Mouse (Mus musculus): Measurements from ENCODE around the gene Xylb. TPM values are rescaled to one million over a fixed set of nuclear protein-coding genes. Genes with fewer than 3 reads are reported as not detected.
A peak's percentile ranks its signal among the peaks of the same experiment; 100 is the strongest.

The Xylb gene
- polyA plus RNA-seq, 1 experiment from 2014 or later = 2.7 TPM

DNA sequence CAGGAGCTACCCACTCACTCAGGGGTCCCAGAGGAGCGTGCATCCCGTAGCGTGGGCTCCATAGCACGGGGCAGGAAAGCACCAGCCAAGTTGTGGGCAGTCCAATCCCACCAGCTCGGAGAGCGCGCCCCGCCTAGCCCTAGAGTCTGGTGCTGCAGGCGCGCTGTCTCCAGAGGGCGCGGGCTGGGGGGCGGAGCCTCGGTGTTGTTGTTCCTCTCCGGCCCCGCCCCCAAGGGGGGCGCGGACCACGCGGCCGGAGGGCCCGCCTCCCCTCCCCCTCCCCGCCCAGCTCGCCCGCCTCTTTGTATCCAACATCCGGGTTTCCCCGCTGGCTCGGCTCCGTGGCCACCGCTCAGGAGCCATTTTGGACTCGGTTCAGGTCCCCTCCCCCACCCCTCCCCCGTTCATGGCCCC lies 44.6 kb downstream of the Xylb start, which contains the start of gene Acvr2b:
Acvr2b (plus strand) TSS at position 318 of the 414 bp plus-strand sequence.
- H3K9me3 ChIP-seq (replicated peaks; ENCODE audit: control insufficient read depth, low read length, poor library complexity, severe bottlenecking) = no peaks in the 10 kb centered on the region
- ATAC-seq = peak; percentile 94
- no peaks in the 10 kb centered on the region for H3K27me3 ChIP-seq (ENCODE audit: control insufficient read depth, insufficient read depth, low read depth, low read length)
- H3K9ac ChIP-seq (ENCODE audit: low read depth, low read length) = peak within 1 kb of the TSS; percentile 99
- H3K4me2 ChIP-seq (ENCODE audit: low read length) = peak within 1 kb of the TSS; percentile 94
- peak within 1 kb of the TSS; percentile 96 for H3K27ac ChIP-seq (ENCODE audit: low read length)
- 0 out of 2 replicates have a peak, but pooled peaks cover 3% of the 10 kb centered on the region for H3K36me3 ChIP-seq (ENCODE audit: control insufficient read depth, insufficient read depth, low read length)
- WGBS = 0% methylated on average over 20 of the region's 32 CpGs
- peak within 1 kb of the TSS; percentile 91 for H3K4me3 ChIP-seq (ENCODE audit: low read depth, low read length)
- peaks cover 36% of the 10 kb centered on the region for H3K4me1 ChIP-seq (ENCODE audit: control insufficient read depth, insufficient read depth, low read length)

DNA sequence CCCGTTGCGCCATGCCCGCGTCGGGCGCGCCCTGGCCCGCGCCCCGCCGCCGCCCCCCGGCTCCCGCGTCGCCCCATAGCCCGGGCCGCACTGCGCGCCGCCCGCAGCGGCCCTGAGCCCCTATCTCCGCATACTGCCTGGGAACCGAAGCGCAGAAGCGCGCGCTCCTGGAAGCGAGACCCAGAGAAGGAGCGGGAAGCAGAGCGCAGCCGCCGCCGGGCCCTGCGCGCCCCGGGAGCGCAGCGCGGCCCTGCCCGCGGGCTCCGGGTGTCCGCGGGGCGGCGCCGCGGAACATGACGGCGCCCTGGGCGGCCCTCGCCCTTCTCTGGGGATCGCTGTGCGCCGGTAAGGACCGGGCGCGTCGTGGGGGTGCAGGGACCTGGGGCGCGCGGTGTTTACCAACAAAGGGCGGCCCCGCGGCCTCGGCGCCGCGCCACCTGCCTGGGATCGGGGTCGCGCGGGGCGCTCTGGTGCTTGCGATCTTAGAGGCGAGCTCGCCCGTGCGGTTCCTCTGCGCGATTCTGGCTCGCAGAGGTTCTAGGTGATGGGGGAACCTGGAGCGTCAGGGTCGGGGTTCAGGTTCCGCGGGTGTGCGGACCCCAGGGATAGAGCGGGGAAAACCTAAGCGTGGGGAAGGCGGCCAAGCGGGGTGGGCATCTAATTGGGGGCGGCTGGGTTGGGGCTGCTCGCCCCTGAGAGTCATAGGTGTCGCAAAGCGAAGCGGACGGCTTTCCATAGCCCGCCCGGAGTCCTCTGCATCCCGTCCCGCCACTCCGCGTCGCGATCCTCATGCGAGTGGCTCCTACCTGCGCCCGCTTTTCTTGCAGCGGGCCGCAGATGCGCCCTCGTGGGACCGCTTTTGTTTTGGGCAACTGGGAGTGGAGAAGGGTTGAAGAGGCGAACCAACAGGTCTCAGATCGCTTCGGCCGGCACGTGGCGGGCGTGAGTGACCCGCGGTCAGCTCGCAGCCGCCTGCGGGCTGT lies 45.4 kb downstream of the Xylb start:
- Histone ChIP-seq H3K4me2 (ENCODE audit: low read length) (peak overlapping the region; percentile 94), H3K27ac (ENCODE audit: low read length) (peak overlapping the region; percentile 96), H3K4me1 (ENCODE audit: control insufficient read depth, insufficient read depth, low read length) (peaks cover 36% of the 10 kb centered on the region), H3K9ac (ENCODE audit: low read depth, low read length) (peak overlapping the region; percentile 99), H3K27me3 (ENCODE audit: control insufficient read depth, insufficient read depth, low read depth, low read length) (no peaks in the 10 kb centered on the region), H3K9me3 (replicated peaks; ENCODE audit: control insufficient read depth, low read length, poor library complexity, severe bottlenecking) (no peaks in the 10 kb centered on the region), H3K36me3 (ENCODE audit: control insufficient read depth, insufficient read depth, low read length) (0 out of 2 replicates have a peak, but pooled peaks cover 3% of the 10 kb centered on the region), H3K4me3 (ENCODE audit: low read depth, low read length) (peak overlapping the region; percentile 91)
- ATAC-seq = peak; percentile 66
- under 1% methylated on average over 108 of the region's 127 CpGs for WGBS

DNA sequence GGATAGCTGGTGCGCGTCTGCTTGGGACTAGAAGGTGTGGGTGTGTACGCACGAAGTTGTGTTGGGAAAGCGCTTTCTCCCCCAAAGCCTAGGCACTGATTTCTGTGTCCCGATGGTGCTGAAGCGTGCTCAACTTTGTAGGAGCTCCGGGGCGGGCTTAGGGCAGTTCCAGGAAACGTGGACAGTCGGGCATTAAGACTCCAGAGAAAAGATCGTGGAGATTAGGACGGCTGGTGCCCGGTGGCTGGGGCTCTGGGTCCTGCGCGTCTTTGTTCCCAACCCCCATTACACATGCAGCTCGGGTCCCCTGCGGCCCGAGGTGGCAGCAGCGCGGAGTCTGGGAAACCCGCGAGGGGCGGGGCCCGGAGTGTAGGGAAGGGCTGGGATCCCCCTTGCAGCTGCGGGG lies 46.1 kb downstream of the Xylb start:
- peak; percentile 15; the same call in 1 of the 2 replicates for ATAC-seq
- H3K9me3 ChIP-seq (replicated peaks; ENCODE audit: control insufficient read depth, low read length, poor library complexity, severe bottlenecking) = no peaks in the 10 kb centered on the region
- H3K4me3 ChIP-seq (ENCODE audit: low read depth, low read length) = peak overlapping the region; percentile 91
- under 1% methylated on average over 26 of the region's 26 CpGs for WGBS
- H3K4me1 ChIP-seq (ENCODE audit: control insufficient read depth, insufficient read depth, low read length) = peaks cover 36% of the 10 kb centered on the region
- peak overlapping the region; percentile 99 for H3K9ac ChIP-seq (ENCODE audit: low read depth, low read length)
- H3K4me2 ChIP-seq (ENCODE audit: low read length) = peak overlapping the region; percentile 94
- H3K27ac ChIP-seq (ENCODE audit: low read length) = peak overlapping the region; percentile 96
- H3K27me3 ChIP-seq (ENCODE audit: control insufficient read depth, insufficient read depth, low read depth, low read length) = no peaks in the 10 kb centered on the region
- H3K36me3 ChIP-seq (ENCODE audit: control insufficient read depth, insufficient read depth, low read length) = 0 out of 2 replicates have a peak, but pooled peaks cover 3% of the 10 kb centered on the region

DNA sequence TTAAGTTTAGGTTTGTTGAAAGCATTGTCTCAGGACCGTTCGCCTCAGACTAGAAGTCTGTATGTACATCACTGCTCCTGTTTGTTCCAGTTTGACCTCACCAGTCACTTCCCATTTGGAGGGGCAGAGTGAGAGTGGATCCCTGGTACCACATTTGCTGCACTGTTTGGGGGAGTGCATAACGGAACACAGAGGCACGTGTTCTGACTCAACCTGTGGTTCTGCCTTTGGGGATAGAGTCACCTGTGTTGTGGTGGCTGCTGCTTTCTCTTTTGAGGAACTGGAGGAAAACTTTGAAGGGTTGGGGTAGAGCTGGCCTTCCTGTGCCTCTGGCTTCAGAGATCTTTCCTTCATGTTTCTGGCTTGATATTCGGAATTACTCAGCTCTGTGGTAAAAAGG lies 46.9 kb downstream of the Xylb start:
- 54% methylated on average over 5 of the region's 5 CpGs for WGBS
- ATAC-seq = no peak
- H3K27me3 ChIP-seq (ENCODE audit: control insufficient read depth, insufficient read depth, low read depth, low read length) = no peaks in the 10 kb centered on the region
- peak overlapping the region; percentile 99; the same call in 1 of the 2 replicates for H3K9ac ChIP-seq (ENCODE audit: low read depth, low read length)
- H3K4me1 ChIP-seq (ENCODE audit: control insufficient read depth, insufficient read depth, low read length) = peaks cover 39% of the 10 kb centered on the region
- H3K4me3 ChIP-seq (ENCODE audit: low read depth, low read length) = peak overlapping the region; percentile 91
- H3K27ac ChIP-seq (ENCODE audit: low read length) = no peak overlapping the region
- H3K9me3 ChIP-seq (replicated peaks; ENCODE audit: control insufficient read depth, low read length, poor library complexity, severe bottlenecking) = no peaks in the 10 kb centered on the region
- peak overlapping the region; percentile 94 for H3K4me2 ChIP-seq (ENCODE audit: low read length)
- 0 out of 2 replicates have a peak, but pooled peaks cover 3% of the 10 kb centered on the region for H3K36me3 ChIP-seq (ENCODE audit: control insufficient read depth, insufficient read depth, low read length)

DNA sequence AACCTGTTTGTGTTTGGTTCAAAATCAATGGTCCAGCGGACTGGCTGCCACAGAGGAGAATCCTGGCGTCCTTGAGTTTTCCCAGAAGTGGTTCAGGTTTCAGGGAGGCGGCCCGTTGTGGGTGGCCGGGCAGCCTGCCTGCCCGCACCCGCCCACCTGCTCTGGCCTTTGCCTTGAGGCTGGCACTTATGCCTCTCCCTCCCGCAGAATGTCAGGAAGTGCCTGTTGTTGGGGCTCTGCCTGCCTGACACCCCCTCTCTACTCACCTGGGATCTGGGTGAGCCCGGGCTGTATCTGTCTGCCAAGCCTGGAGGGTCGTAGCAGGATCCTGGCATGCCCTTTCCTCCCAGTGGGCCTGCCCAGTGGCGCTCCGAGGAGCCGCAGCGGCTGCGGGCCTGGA lies 50.7 kb downstream of the Xylb start:
- Histone ChIP-seq H3K9me3 (replicated peaks; ENCODE audit: control insufficient read depth, low read length, poor library complexity, severe bottlenecking) (no peaks in the 10 kb centered on the region), H3K27me3 (ENCODE audit: control insufficient read depth, insufficient read depth, low read depth, low read length) (no peaks in the 10 kb centered on the region), H3K4me3 (ENCODE audit: low read depth, low read length) (no peak overlapping the region), H3K36me3 (ENCODE audit: control insufficient read depth, insufficient read depth, low read length) (0 out of 2 replicates have a peak, but pooled peaks cover 3% of the 10 kb centered on the region), H3K4me1 (ENCODE audit: control insufficient read depth, insufficient read depth, low read length) (peaks cover 35% of the 10 kb centered on the region), H3K4me2 (ENCODE audit: low read length) (no peak overlapping the region), H3K9ac (ENCODE audit: low read depth, low read length) (no peak overlapping the region), H3K27ac (ENCODE audit: low read length) (no peak overlapping the region)
- 83% methylated on average over 15 of the region's 15 CpGs for WGBS
- no peak for ATAC-seq

DNA sequence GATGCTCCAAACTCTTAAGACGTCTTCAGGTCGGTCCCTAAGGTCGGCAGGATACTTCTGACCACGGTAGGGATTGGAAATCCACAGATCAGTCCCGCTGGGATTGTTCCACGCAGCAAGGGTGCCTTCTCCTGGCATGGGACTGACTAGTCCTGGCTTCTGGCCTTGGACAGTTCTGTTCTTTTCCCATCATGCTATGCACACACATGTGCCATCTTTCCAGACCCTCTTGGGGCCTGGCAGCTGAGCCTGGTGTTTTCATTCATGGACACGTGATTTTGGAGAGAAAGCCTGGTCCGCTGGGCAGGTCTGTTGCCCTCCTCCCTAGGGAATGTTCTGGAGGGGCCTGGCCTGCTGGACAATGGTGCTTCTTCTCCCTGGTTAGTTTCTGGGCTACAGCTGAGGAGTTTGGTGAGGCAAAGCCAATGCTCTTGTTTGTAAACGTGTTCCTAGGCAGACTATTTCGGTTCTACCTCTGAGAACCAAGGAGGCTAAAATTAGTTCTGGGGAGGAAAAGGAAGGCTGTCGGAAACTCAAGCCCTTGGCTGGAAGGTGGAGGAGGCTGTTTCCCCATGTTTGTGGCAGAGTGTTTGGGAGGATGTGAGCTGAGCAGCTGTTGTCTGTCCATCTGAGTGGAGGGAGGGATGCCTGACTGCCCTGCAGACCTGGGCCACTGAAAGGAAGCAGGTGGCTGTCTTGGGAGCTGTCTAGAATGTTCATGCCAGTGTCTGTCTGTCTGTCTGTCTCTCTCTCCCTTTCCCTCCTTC lies 51.9 kb downstream of the Xylb start:
- Histone ChIP-seq H3K9ac (ENCODE audit: low read depth, low read length) (no peak overlapping the region), H3K27ac (ENCODE audit: low read length) (no peak overlapping the region), H3K4me1 (ENCODE audit: control insufficient read depth, insufficient read depth, low read length) (peaks cover 30% of the 10 kb centered on the region), H3K36me3 (ENCODE audit: control insufficient read depth, insufficient read depth, low read length) (0 out of 2 replicates have a peak, but pooled peaks cover 3% of the 10 kb centered on the region), H3K27me3 (ENCODE audit: control insufficient read depth, insufficient read depth, low read depth, low read length) (no peaks in the 10 kb centered on the region), H3K4me2 (ENCODE audit: low read length) (no peak overlapping the region), H3K9me3 (replicated peaks; ENCODE audit: control insufficient read depth, low read length, poor library complexity, severe bottlenecking) (no peaks in the 10 kb centered on the region), H3K4me3 (ENCODE audit: low read depth, low read length) (no peak overlapping the region)
- no peak for ATAC-seq
- WGBS = 82% methylated on average over 11 of the region's 11 CpGs

DNA sequence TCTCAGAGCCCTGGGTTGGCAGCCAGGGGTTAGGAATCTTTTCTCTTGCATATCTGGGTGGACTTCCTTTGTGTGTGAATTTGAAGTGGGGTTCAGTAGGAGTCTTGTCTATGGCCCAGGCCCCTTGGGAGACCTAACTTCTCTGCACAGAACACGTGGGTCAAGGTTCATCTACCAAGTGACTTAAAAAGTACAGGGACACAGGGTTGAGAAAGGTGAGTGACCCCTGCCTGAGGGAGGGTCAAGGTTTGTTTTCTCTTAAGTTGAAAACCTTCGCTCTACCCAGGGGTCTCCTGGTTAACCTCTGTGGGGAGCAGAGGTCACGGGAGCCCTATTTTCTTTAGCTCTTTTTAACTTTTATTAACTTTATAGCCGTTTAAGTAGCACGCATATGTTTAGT lies 52.7 kb downstream of the Xylb start:
- no peak overlapping the region for H3K27ac ChIP-seq (ENCODE audit: low read length)
- H3K36me3 ChIP-seq (ENCODE audit: control insufficient read depth, insufficient read depth, low read length) = 0 out of 2 replicates have a peak, but pooled peaks cover 3% of the 10 kb centered on the region
- no peaks in the 10 kb centered on the region for H3K9me3 ChIP-seq (replicated peaks; ENCODE audit: control insufficient read depth, low read length, poor library complexity, severe bottlenecking)
- no peaks in the 10 kb centered on the region for H3K27me3 ChIP-seq (ENCODE audit: control insufficient read depth, insufficient read depth, low read depth, low read length)
- no peak overlapping the region for H3K4me3 ChIP-seq (ENCODE audit: low read depth, low read length)
- H3K9ac ChIP-seq (ENCODE audit: low read depth, low read length) = no peak overlapping the region
- no peak for ATAC-seq
- H3K4me2 ChIP-seq (ENCODE audit: low read length) = no peak overlapping the region
- H3K4me1 ChIP-seq (ENCODE audit: control insufficient read depth, insufficient read depth, low read length) = peaks cover 22% of the 10 kb centered on the region
- WGBS = 91% methylated on average over 5 of the region's 5 CpGs

DNA sequence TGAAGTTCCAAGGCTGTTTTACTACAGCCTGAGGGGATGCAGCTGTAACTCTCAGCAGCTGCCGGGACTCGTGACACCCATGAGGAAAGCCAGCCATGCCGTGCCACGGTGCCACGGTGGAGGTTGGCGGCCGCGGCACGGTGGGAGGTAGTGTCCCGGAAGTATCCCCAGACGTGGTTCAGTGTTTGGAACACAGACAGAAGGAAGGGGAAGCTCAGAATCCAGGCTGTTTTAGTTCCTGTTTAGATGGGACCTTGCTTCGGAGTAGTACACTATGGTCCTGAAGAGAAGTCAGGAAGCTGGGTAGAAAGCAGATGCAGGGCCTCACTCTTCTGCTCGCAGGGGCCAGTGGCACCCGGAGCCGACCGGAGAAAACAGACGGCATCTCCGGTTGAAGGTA lies 60.8 kb downstream of the Xylb start:
- no peaks in the 10 kb centered on the region for H3K9me3 ChIP-seq (replicated peaks; ENCODE audit: control insufficient read depth, low read length, poor library complexity, severe bottlenecking)
- no peak overlapping the region for H3K9ac ChIP-seq (ENCODE audit: low read depth, low read length)
- H3K27ac ChIP-seq (ENCODE audit: low read length) = no peak overlapping the region
- H3K4me3 ChIP-seq (ENCODE audit: low read depth, low read length) = no peak overlapping the region
- H3K4me2 ChIP-seq (ENCODE audit: low read length) = no peak overlapping the region
- 78% methylated on average over 18 of the region's 18 CpGs for WGBS
- ATAC-seq = no peak
- H3K36me3 ChIP-seq (ENCODE audit: control insufficient read depth, insufficient read depth, low read length) = no peaks in the 10 kb centered on the region
- peaks cover 22% of the 10 kb centered on the region; the same call in 1 of the 2 replicates for H3K4me1 ChIP-seq (ENCODE audit: control insufficient read depth, insufficient read depth, low read length)
- no peaks in the 10 kb centered on the region for H3K27me3 ChIP-seq (ENCODE audit: control insufficient read depth, insufficient read depth, low read depth, low read length)
